Mouse (Mus musculus) spleen, adult 2 months (tissue): ENCODE results near the gene Cdk5r1. TPM values are rescaled to one million over a fixed set of nuclear protein-coding genes. Genes with fewer than 3 reads are reported as not detected.

Source experiments
- DNase-seq, 2 experiments: peaks; one replicate each; pipeline versions ENCODE4 v3.0.0 to v3.0.0-alpha.2; 2012 to 2021; ENCODE audit warnings: low spot score in 2 of 2, low read depth in 1 of 2
- H3K27ac ChIP-seq: fragments of 200-500 bp; 2 replicates; pipeline ENCODE4 v1.5.1; 2012; ENCODE audit warnings: low read length, inconsistent platforms; ENCODE audit not compliant: insufficient read depth
- H3K27me3 ChIP-seq: fragments of 200-500 bp; 2 replicates; pipeline ENCODE4 v1.6.1; 2012; ENCODE audit warnings: mild to moderate bottlenecking, moderate library complexity, low read length, inconsistent platforms; ENCODE audit not compliant: control insufficient read depth, insufficient read depth
- H3K36me3 ChIP-seq: fragments of 200-500 bp; 2 replicates; pipeline ENCODE4 v1.6.1; 2012; ENCODE audit warnings: mild to moderate bottlenecking, low read length, inconsistent platforms; ENCODE audit not compliant: control insufficient read depth, insufficient read depth
- H3K4me1 ChIP-seq: fragments of 200-500 bp; 2 replicates; pipeline ENCODE4 v1.6.1; 2011; ENCODE audit warnings: inconsistent platforms; ENCODE audit not compliant: control insufficient read depth, insufficient read depth, insufficient read length
- H3K4me3 ChIP-seq: fragments of 200-500 bp; 2 replicates; pipeline ENCODE4 v1.5.1; 2011; ENCODE audit warnings: mild to moderate bottlenecking, inconsistent platforms; ENCODE audit not compliant: insufficient read depth, insufficient read length; ENCODE audit errors: extremely low read depth
- CTCF ChIP-seq: fragments of 200-500 bp; IDR thresholded peaks from 2 replicates; pipeline ENCODE4 v1.5.1; 2011; ENCODE audit warnings: mild to moderate bottlenecking, inconsistent platforms; ENCODE audit not compliant: insufficient read depth, insufficient read length, insufficient replicate concordance; ENCODE audit errors: extremely low read depth
- POLR2A ChIP-seq: fragments of 200-500 bp; IDR thresholded peaks from 2 replicates; pipeline ENCODE4 v1.6.1; 2011; ENCODE audit warnings: low read depth, low read length, inconsistent platforms
- WGBS: fragments of 180-500 bp; shearing (Covaris S2); methylation state at CpG from one replicate; pipeline ENCODE4 v1.1.7; 2018; 5-methylcytosine and 5-hydroxymethylcytosine counted together
- polyA plus RNA-seq: library from polyadenylated mRNA; depleted of rRNA; stranded (reverse); fragments of >200 nt; gene quantifications from 2 replicates; pipeline ENCODE4 v1.2.3, GENCODE M21; 2012

Gene Cdk5r1
- polyA plus RNA-seq, 1 experiment = 4.7 TPM

GRCm38 (mm10) chr11:80512313-80513056 is 35.7 kb downstream of the Cdk5r1 start:
- WGBS = 32% methylated on average over 19 of the region's 19 CpGs
- Histone ChIP-seq H3K27me3 (no peaks in the 10 kb centered on the region), H3K4me3 (no peak overlapping the region), H3K27ac (peak overlapping the region; percentile 60), H3K36me3 (no peaks in the 10 kb centered on the region), H3K4me1 (peaks cover 36% of the 10 kb centered on the region)
- no peak for TF ChIP-seq POLR2A
- TF ChIP-seq CTCF = no peak
- DNase-seq = no peak

GRCm38 (mm10) chr11:80513796-80514195 is 37.0 kb downstream of the Cdk5r1 start:
- TF ChIP-seq CTCF (no peak), POLR2A (no peak)
- Histone ChIP-seq H3K27me3 (no peaks in the 10 kb centered on the region), H3K36me3 (no peaks in the 10 kb centered on the region), H3K4me1 (peaks cover 27% of the 10 kb centered on the region), H3K4me3 (no peak overlapping the region), H3K27ac (no peak overlapping the region; the same call in 1 of the 2 replicates)
- 11% methylated on average over 7 of the region's 7 CpGs for WGBS
- DNase-seq = no peak

- 92% methylated on average over 1 of the region's 1 CpGs for WGBS
- no peak overlapping the region for H3K4me3 ChIP-seq
- no peak for TF ChIP-seq POLR2A
- no peak for TF ChIP-seq CTCF
- H3K4me1 ChIP-seq = peaks cover 16% of the 10 kb centered on the region
- no peak for DNase-seq
- no peaks in the 10 kb centered on the region for H3K27me3 ChIP-seq
- H3K27ac ChIP-seq = no peak overlapping the region
- H3K36me3 ChIP-seq = no peaks in the 10 kb centered on the region
These were observed 38.5 kb downstream of the Cdk5r1 start for GRCm38 (mm10) chr11:80515346-80515745.

DNA sequence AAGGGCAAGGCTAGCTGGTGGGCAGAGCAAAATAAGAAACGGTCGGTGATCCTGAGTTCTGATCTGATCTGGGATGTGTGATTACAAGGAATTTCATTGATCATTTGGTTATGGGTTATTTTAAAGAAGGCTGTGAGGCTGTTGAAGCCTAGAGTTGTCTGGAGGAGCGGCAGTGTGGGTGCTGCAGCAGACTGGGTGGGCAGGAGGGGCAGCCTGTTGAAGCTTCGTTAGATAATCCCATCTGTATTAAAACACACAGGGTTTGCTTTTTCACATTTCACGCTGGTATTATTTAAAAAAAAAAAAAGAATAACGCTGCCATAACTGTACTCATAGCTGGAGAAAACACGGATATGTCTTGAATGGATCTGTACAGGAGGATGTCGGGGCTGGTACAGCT is 39.1 kb downstream of the Cdk5r1 start:
- H3K27ac ChIP-seq = no peak overlapping the region
- no peak overlapping the region for H3K4me3 ChIP-seq
- H3K4me1 ChIP-seq = peaks cover 14% of the 10 kb centered on the region
- H3K27me3 ChIP-seq = no peaks in the 10 kb centered on the region
- TF ChIP-seq POLR2A (no peak), CTCF (no peak)
- WGBS = 95% methylated on average over 8 of the region's 8 CpGs
- no peak for DNase-seq
- no peaks in the 10 kb centered on the region for H3K36me3 ChIP-seq

DNA sequence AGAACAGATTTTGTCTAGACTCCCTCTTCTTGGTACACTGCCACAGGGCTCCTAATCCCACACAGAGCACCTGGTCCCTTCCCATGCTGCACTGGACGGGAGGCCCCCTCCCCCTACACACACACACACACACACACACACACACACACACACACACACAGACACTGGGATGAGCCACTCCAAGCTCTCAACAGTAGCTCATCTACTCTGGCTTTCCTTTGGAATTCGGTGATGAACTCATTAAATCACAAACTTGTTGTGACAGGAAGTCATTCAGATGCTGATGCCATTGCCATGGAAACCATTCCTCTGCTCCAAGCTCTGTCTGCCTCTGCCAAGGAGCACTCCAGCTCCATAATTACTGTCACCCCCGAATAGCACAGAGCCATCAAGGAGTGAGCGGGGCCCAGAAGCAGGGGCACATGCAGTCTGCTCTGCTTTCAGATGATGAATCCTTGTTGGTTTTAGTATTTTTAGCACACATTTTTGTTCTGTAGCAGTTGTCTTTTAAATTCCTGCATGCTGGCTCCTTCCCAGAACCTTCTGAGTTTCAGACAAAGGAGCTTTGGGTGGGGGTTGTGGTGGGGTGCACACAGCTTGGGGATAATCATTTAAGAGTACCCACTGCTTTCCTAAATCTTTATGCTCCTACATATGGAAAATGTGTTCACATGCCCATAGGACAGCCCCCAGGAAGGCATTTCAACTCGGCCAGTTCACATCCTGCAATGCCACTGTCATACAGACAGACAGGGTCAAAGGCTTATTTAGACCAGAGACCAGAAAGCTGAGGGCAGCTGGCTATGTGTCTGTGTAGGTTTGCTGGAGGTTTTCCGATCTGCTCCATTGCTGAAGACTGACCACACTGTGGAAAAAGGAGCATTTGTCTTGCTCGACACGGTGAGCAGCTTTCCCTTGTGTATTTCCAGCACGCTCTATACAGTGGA is 41.9 kb downstream of the Cdk5r1 start:
- peaks cover 6% of the 10 kb centered on the region; the same call in 1 of the 2 replicates for H3K4me1 ChIP-seq
- no peak for TF ChIP-seq POLR2A
- TF ChIP-seq CTCF = no peak
- no peak for DNase-seq
- WGBS = 80% methylated on average over 9 of the region's 9 CpGs
- H3K27ac ChIP-seq = no peak overlapping the region
- no peaks in the 10 kb centered on the region for H3K27me3 ChIP-seq
- no peaks in the 10 kb centered on the region for H3K36me3 ChIP-seq
- no peak overlapping the region for H3K4me3 ChIP-seq

- no peak overlapping the region for H3K27ac ChIP-seq
These were observed 44.3 kb downstream of the Cdk5r1 start for GRCm38 (mm10) chr11:80521148-80521547.

More at GRCm38 (mm10) chr11:80521148-80521547, 44.3 kb downstream of the Cdk5r1 start:
- WGBS = 83% methylated on average over 2 of the region's 2 CpGs
- Histone ChIP-seq H3K4me1 (peaks cover 7% of the 10 kb centered on the region; the same call in 1 of the 2 replicates), H3K4me3 (no peak overlapping the region), H3K27me3 (no peaks in the 10 kb centered on the region), H3K36me3 (no peaks in the 10 kb centered on the region)
- no peak for DNase-seq
- TF ChIP-seq POLR2A = no peak
- no peak for TF ChIP-seq CTCF
